Mouse (Mus musculus): ENCODE results near the gene Myo5a. TPM values are rescaled to one million over a fixed set of nuclear protein-coding genes. Genes with fewer than 3 reads are reported as not detected.

The Myo5a gene
- total RNA-seq, 2 experiments from 2014 or later: 18.1 to 18.4 TPM

GRCm38 (mm10) chr9:75071029-75071705, 352 bp downstream of the Myo5a start:
- intact Hi-C loops (cut with DNase I): no loop called here
- peak; percentile 74 to 83 for DNase-seq

DNA sequence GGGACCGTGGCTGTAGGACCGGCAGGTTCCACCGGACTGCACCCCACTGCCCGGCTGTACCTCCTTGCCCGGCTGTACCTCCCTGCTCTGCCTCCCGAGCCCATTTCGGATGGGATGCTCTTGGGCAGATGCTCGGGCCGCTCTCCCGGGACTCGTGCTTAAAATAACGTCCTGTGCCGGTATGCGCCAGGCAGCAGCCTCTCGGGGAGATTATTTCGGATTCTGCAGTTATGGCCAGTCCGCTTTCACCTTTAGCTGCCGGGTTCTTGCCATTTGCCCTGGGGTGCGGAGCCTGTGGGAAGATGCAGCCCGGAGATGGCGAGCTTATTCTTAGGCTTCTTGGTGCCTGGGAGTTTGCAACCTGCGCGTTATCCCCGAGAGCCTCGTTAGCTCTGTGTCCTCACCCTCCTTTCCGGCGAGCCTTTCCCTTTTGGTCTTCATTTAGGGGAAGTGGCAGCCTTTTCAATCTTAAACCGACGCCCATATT, 934 bp downstream of the Myo5a start:
- DNase-seq: peak in 1 of 2 experiments; percentile 51
- intact Hi-C loops (cut with DNase I): no loop called here

GRCm38 (mm10) chr9:75072361-75072760, 1.5 kb downstream of the Myo5a start:
- intact Hi-C loops (cut with DNase I): no loop called here
- no peak for DNase-seq

- no peak for DNase-seq
- intact Hi-C loops (cut with DNase I): no loop called here
These were observed 6.4 kb downstream of the Myo5a start for GRCm38 (mm10) chr9:75077191-75077590.

DNA sequence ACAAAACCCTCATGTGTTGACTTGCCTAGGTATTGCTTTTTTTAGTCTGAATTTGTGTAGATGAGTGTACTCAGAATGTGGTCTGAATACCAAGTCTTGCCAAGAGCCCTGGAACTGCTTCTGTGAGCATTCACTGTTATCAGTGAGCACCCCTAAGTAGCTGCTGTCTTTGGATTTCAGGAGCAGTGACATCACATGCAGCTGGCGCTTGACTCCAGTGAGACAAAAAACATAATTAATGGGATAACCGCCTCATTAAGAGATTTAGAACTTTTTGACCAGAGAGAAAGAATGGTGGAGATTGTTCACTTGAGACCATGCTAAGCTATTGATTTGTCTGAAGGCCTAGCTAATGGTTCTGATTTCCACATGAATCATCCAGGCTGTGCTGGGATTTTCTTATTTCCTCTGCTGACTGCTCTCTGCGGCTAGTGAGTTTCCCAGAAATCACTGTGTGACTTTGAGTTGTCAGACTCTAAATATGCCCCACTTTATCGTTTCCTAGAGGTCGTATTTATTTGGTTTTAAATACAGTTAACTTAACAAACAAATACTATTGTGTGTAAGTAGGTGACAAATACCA, 14.5 kb downstream of the Myo5a start:
- intact Hi-C loops (cut with DNase I): no loop called here
- DNase-seq: no peak

GRCm38 (mm10) chr9:75087823-75088222, 17.0 kb downstream of the Myo5a start:
- DNase-seq: peak; percentile 32 to 33
- intact Hi-C loops (cut with DNase I): no loop called here

- intact Hi-C loops (cut with DNase I): no loop called here
- DNase-seq: no peak
These were observed 18.5 kb downstream of the Myo5a start for GRCm38 (mm10) chr9:75089285-75089684.

DNA sequence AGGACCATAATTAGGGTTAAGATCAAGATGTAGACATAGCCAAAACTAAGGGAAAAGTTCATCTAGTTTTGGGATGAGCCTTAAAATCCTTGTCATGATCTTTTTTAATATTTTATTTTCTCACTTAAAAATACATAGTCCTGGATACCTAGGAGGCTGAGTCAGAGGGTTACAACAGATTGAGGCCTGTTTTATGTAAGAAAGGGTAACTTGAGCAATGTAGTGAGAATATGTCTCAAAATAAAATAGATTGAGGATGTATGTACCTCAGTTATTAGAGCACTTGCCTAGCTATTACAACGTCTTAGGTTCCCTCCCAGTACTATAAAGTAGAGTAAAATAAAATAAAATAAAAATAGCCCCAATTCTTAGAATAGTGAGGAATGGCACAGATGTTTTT, 21.3 kb downstream of the Myo5a start:
- intact Hi-C loops (cut with DNase I): no loop called here
- no peak for DNase-seq

GRCm38 (mm10) chr9:75094762-75095161, 23.9 kb downstream of the Myo5a start:
- DNase-seq: no peak
- intact Hi-C loops (cut with DNase I): no loop called here

DNA sequence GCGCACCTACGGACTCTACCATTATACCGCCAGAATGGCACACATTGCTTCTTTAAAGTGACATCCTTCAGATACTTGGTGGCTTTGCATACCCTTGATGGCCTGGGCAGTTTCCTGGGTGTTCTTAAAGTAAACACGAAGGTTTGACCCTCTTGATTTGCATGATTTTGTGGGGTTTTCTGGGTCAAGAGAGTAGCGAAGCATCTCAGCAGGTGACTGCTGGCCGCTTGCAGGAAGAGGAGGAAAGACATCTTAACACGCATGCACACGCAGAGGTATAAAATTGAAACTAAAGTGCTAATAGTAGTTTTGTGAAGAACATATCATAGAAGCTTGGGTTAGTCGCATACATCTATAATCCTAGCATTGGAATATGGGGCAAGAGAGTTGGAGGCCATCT, 28.1 kb downstream of the Myo5a start:
- no peak for DNase-seq
- intact Hi-C loops (cut with DNase I): no loop called here

DNA sequence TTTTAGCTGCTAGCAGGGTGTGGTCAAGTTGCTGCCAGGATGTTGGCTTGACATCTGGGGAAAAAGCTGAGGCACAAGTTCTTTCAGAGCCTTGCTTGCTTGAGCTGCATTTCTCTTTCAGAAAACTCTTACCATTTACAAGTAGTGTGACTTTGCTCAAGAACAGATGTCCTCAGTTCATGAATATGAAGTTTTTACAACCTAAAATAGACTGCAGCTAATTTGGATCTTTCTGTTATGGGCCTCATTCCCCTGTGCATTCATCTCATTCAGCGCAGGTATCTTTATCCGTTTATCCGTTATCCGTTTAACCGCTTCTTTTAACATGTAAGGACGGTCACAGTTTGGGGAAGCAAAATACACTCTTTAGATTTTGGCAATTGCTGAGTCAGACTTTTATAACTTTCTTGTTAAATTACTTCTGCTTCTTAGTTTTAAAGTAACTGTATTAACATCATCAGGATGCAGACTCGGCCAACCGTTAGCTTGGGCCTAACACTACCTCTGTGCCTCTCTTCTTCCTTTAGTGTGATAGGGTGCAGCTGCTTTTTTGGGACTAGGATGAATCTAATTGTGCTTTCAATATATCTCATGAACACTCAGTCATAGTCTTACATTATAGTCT, 29.5 kb downstream of the Myo5a start:
- no peak for DNase-seq
- intact Hi-C loops (cut with DNase I): no loop called here

DNA sequence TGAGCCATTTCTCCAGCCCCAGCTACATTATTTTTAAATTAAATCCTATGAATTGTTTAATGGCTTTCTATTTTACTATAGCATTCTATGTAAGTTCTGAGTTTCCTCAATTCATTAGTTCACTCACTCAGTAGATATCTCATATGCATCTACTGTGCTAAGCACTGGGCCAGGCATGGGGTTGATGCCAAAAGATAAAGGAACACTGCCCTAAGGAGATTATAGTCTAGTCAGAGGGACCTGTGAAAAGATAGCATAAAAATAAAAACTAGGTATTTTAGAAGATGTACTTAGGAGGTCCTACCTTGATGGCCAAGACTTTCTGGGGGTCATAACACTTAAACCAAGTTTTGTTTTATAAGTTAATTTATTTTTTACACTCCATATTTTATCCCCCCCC, 31.3 kb downstream of the Myo5a start:
- DNase-seq: no peak
- intact Hi-C loops (cut with DNase I): no loop called here

DNA sequence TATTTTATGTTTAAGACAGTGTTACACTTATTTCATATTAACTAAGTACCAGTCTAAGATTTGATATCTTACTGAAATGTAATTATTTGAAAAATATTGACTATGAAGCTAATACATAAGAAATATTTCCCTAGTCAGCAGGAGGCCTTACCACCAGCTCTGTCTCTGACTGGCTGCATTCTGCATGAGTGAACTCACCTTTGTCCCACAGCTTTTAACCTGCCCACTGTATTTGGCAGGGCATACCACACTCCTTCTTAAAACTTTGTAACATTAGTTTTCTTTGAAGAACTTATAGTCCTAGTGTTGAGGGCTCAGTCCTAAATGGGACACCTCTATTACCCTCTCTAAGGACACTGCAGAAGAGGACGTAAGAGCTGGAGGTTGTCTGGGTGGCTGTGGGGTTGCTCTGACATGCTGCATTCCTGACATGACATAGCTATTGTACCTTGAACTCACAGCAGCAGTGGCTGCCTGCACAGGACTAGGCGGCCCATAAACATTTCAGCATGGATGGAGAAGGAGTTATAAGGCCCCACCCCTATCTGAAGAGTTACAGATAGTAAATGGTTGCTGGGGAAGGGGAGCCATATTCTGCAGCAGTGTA, 45.9 kb downstream of the Myo5a start:
- DNase-seq: no peak
- intact Hi-C loops (cut with DNase I): no loop called here

GRCm38 (mm10) chr9:75121126-75121525, 50.3 kb downstream of the Myo5a start:
- DNase-seq: no peak
- intact Hi-C loops (cut with DNase I): no loop called here

- DNase-seq: peak in 1 of 2 experiments; percentile 32
- intact Hi-C loops (cut with DNase I): no loop called here
These were observed 53.4 kb downstream of the Myo5a start for GRCm38 (mm10) chr9:75124201-75124721.

DNA sequence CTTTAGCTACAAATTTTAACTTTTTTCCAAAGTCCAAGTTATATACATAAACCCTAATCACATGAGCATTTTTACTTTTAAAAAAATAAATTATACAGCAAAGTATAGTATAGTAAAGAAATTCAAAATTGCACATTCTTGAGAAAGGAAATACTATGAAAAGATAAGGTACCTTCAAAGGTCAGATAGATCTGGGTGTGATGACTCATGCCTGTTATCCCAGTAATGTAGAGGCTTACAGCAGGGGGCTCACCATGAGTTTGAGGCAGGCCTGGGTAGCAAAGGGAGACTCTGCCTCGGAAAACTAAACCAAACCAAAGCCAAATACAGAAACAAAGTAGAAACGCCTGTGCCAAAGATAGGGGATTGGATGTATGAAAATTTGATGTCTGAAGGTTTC, 59.7 kb downstream of the Myo5a start:
- no peak for DNase-seq
- intact Hi-C loops (cut with DNase I): no loop called here

- intact Hi-C loops (cut with DNase I): loop anchor here (5.0 kb wide), 1 partner anchor 100 kb away; no protein-coding TSS in a partner anchor
- peak in 1 of 2 experiments; percentile 5 for DNase-seq
These were observed 76.1 kb downstream of the Myo5a start for GRCm38 (mm10) chr9:75146911-75147310.

- peak in 1 of 2 experiments; percentile 12 for DNase-seq
- intact Hi-C loops (cut with DNase I): no loop called here
These were observed 89.7 kb downstream of the Myo5a start for GRCm38 (mm10) chr9:75160525-75160924.

DNA sequence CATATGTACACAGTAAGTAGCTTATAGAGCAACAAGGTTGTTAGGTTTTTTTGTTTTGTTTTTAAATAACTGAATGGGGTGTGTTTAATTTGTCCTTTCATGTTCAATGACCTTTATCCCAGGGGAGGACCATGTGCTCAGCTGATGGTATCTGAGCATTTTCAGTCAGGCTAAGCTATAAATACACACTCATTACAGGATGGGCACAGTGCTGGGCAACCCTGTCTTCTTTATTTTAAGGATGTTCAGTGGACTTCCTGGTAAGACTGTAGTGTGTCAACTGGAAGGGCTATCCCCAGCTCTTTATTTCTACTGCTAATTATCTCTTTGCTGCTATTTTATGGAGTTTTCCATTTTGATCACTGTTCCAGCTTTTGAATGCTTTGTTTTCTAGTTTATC, 92.8 kb downstream of the Myo5a start:
- intact Hi-C loops (cut with DNase I): no loop called here
- peak; percentile 44 to 49 for DNase-seq

GRCm38 (mm10) chr9:75171721-75172120, 100.9 kb downstream of the Myo5a start:
- intact Hi-C loops (cut with DNase I): no loop called here
- DNase-seq: no peak

DNA sequence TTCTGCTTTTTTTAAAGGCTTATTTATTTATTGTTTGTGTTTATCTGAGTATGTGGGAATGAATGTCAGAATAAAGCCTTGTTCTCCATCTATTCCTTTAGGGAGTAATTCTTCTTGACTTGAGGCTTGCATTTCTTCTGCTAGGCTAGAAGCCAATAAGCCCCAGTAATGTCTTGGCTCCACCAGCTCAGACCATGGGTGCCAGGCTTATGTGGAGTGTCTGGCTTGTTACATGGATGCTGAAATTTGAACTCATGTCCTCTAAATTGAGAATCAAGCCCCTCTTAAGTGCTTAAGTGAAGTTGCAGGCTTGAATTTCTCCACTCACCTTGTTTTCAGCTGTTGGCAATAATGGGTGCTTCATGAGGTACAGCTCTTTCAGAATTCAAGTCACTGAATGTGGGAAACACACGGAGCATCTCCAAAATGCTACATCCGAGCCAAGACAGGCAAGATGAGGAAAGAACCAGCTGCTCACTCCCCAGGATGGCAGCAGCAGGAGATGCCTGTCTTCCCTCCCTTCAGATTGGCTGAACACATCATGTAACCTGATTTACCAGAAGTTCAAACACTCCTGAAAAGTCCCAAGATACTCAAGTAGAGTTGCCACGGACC, 116.9 kb downstream of the Myo5a start:
- no peak for DNase-seq
- intact Hi-C loops (cut with DNase I): no loop called here

Data from heart, postnatal 10 days (tissue).